Mouse (Mus musculus) intestine, embryonic 16.5 days (tissue): Measurements from ENCODE around the gene Acss3. TPM values are rescaled to one million over a fixed set of nuclear protein-coding genes. Genes with fewer than 3 reads are reported as not detected.

ENCODE experiments used
- ATAC-seq: fragments of 200-750 bp; cut with Nextera tagmentation; 2 replicates; pipeline ENCODE4 v1.8.0; 2017; ENCODE audit warnings: moderate TSS enrichment, moderate library complexity
- H3K27ac ChIP-seq: fragments of 300-500 bp; sonication (generic); 2 replicates; pipeline ENCODE4 v1.5.1; 2014; ENCODE audit warnings: mild to moderate bottlenecking, low read length
- H3K27me3 ChIP-seq: fragments of 300-500 bp; sonication (generic); replicated peaks from 2 replicates; pipeline ENCODE4 v1.6.1; 2014; ENCODE audit warnings: low read length, control low read depth, mixed read lengths; ENCODE audit not compliant: control insufficient read depth, insufficient read depth
- H3K36me3 ChIP-seq: fragments of 300-500 bp; sonication (generic); 2 replicates; pipeline ENCODE4 v1.6.1; 2014; ENCODE audit warnings: low read length, control low read depth; ENCODE audit not compliant: control insufficient read depth, insufficient read depth
- H3K4me1 ChIP-seq: fragments of 300-500 bp; sonication (generic); 2 replicates; pipeline ENCODE4 v1.6.1; 2014; ENCODE audit warnings: low read length, control low read depth, mixed read lengths; ENCODE audit not compliant: control insufficient read depth, insufficient read depth
- H3K4me2 ChIP-seq: fragments of 300-500 bp; sonication (generic); 2 replicates; pipeline ENCODE4 v1.6.1; 2014; ENCODE audit warnings: low read depth, low read length, control low read depth
- H3K4me3 ChIP-seq: fragments of 300-500 bp; sonication (generic); 2 replicates; pipeline ENCODE4 v1.5.1; 2014; ENCODE audit warnings: mild to moderate bottlenecking, low read length
- H3K9ac ChIP-seq: fragments of 300-500 bp; sonication (generic); 2 replicates; pipeline ENCODE4 v1.6.1; 2014; ENCODE audit warnings: low read depth, low read length
- H3K9me3 ChIP-seq: fragments of 300-500 bp; sonication (generic); 2 replicates; pipeline ENCODE4 v1.6.1; 2016; ENCODE audit warnings: low read length, control low read depth; ENCODE audit not compliant: control insufficient read depth
- WGBS: fragments of 180-500 bp; shearing (Covaris S2); extraction: QIAGEN DNeasy Blood & Tissue Kit; methylation state at CpG from one replicate; pipeline ENCODE4 v1.1.7; 2014; 5-methylcytosine and 5-hydroxymethylcytosine counted together
- polyA plus RNA-seq: library from polyadenylated mRNA; unstranded; fragments of >200 nt; fragmentation: Nextera tagmentation; extraction: Ambion mirVana; gene quantifications from 2 replicates; pipeline ENCODE4 v1.2.1, GENCODE M21; 2015

Gene Acss3
- polyA plus RNA-seq, 1 experiment from 2014 or later, result 1.1 TPM

GRCm38 (mm10) chr10:107116709-107117267 lies 6.7 kb downstream of the Acss3 start:
- H3K4me2 ChIP-seq, result no peak overlapping the region
- H3K27ac ChIP-seq, result no peak overlapping the region
- no peaks in the 10 kb centered on the region for H3K4me1 ChIP-seq
- WGBS, result 64% methylated on average over 4 of the region's 4 CpGs
- H3K4me3 ChIP-seq, result no peak overlapping the region
- no peaks in the 10 kb centered on the region for H3K9me3 ChIP-seq
- no peaks in the 10 kb centered on the region for H3K36me3 ChIP-seq
- no peak for ATAC-seq
- H3K27me3 ChIP-seq, result no peaks in the 10 kb centered on the region
- no peak overlapping the region for H3K9ac ChIP-seq

- Histone ChIP-seq H3K4me3 (no peak overlapping the region), H3K27me3 (no peaks in the 10 kb centered on the region), H3K27ac (no peak overlapping the region), H3K9me3 (no peaks in the 10 kb centered on the region), H3K4me2 (no peak overlapping the region), H3K36me3 (no peaks in the 10 kb centered on the region), H3K9ac (no peak overlapping the region), H3K4me1 (no peaks in the 10 kb centered on the region)
- 24% methylated on average over 1 of the region's 1 CpGs for WGBS
- ATAC-seq, result no peak
These were observed 7.4 kb downstream of the Acss3 start for GRCm38 (mm10) chr10:107115930-107116642.

- no peak overlapping the region for H3K4me2 ChIP-seq
- H3K27ac ChIP-seq, result no peak overlapping the region
- no peak overlapping the region for H3K9ac ChIP-seq
- no peak overlapping the region for H3K4me3 ChIP-seq
- ATAC-seq, result no peak
- 47% methylated on average over 1 of the region's 1 CpGs for WGBS
- H3K27me3 ChIP-seq, result no peaks in the 10 kb centered on the region
- H3K4me1 ChIP-seq, result no peaks in the 10 kb centered on the region
- H3K9me3 ChIP-seq, result no peaks in the 10 kb centered on the region
- H3K36me3 ChIP-seq, result no peaks in the 10 kb centered on the region
These were observed 8.3 kb downstream of the Acss3 start for GRCm38 (mm10) chr10:107115121-107115520.

- Histone ChIP-seq H3K27ac (no peak overlapping the region), H3K27me3 (no peaks in the 10 kb centered on the region), H3K9me3 (no peaks in the 10 kb centered on the region), H3K4me2 (no peak overlapping the region), H3K36me3 (no peaks in the 10 kb centered on the region), H3K9ac (no peak overlapping the region), H3K4me3 (no peak overlapping the region), H3K4me1 (no peaks in the 10 kb centered on the region)
- WGBS, result 69% methylated on average over 3 of the region's 3 CpGs
- no peak for ATAC-seq
These were observed 29.0 kb downstream of the Acss3 start for GRCm38 (mm10) chr10:107094452-107094851.

- WGBS, result 65% methylated on average over 4 of the region's 4 CpGs
- no peak for ATAC-seq
- no peak overlapping the region for H3K9ac ChIP-seq
- no peak overlapping the region for H3K4me3 ChIP-seq
- H3K36me3 ChIP-seq, result no peaks in the 10 kb centered on the region
- no peaks in the 10 kb centered on the region for H3K27me3 ChIP-seq
- no peak overlapping the region for H3K4me2 ChIP-seq
- H3K27ac ChIP-seq, result no peak overlapping the region
- H3K4me1 ChIP-seq, result no peaks in the 10 kb centered on the region
- H3K9me3 ChIP-seq, result no peaks in the 10 kb centered on the region
These were observed 69.4 kb downstream of the Acss3 start for GRCm38 (mm10) chr10:107053846-107054624.

GRCm38 (mm10) chr10:107050489-107050888 lies 73.0 kb downstream of the Acss3 start:
- Histone ChIP-seq H3K4me1 (no peaks in the 10 kb centered on the region), H3K27ac (no peak overlapping the region), H3K9me3 (no peaks in the 10 kb centered on the region), H3K4me2 (no peak overlapping the region), H3K4me3 (no peak overlapping the region), H3K27me3 (no peaks in the 10 kb centered on the region), H3K9ac (no peak overlapping the region), H3K36me3 (no peaks in the 10 kb centered on the region)
- 62% methylated on average over 2 of the region's 2 CpGs for WGBS
- ATAC-seq, result no peak

- no peaks in the 10 kb centered on the region for H3K9me3 ChIP-seq
- 85% methylated on average over 1 of the region's 1 CpGs for WGBS
- H3K9ac ChIP-seq, result no peak overlapping the region
- no peak overlapping the region for H3K4me2 ChIP-seq
- H3K4me3 ChIP-seq, result no peak overlapping the region
- no peaks in the 10 kb centered on the region for H3K4me1 ChIP-seq
- H3K27ac ChIP-seq, result no peak overlapping the region
- no peaks in the 10 kb centered on the region for H3K27me3 ChIP-seq
- H3K36me3 ChIP-seq, result no peaks in the 10 kb centered on the region
- no peak for ATAC-seq
These were observed 80.8 kb downstream of the Acss3 start for GRCm38 (mm10) chr10:107042656-107043055.

- Histone ChIP-seq H3K27ac (no peak overlapping the region), H3K27me3 (no peaks in the 10 kb centered on the region), H3K4me3 (no peak overlapping the region), H3K4me2 (no peak overlapping the region), H3K9ac (no peak overlapping the region), H3K9me3 (no peaks in the 10 kb centered on the region), H3K4me1 (no peaks in the 10 kb centered on the region), H3K36me3 (no peaks in the 10 kb centered on the region)
- ATAC-seq, result no peak
- WGBS, result 75% methylated on average over 2 of the region's 2 CpGs
These were observed 82.6 kb downstream of the Acss3 start for GRCm38 (mm10) chr10:107040837-107041236.

- H3K27me3 ChIP-seq, result no peaks in the 10 kb centered on the region
- H3K4me3 ChIP-seq, result no peak overlapping the region
- ATAC-seq, result no peak
- 77% methylated on average over 6 of the region's 6 CpGs for WGBS
- H3K4me1 ChIP-seq, result no peaks in the 10 kb centered on the region
- H3K4me2 ChIP-seq, result no peak overlapping the region
- H3K27ac ChIP-seq, result no peak overlapping the region
- no peaks in the 10 kb centered on the region for H3K9me3 ChIP-seq
- H3K9ac ChIP-seq, result no peak overlapping the region
- H3K36me3 ChIP-seq, result no peaks in the 10 kb centered on the region
These were observed 83.1 kb downstream of the Acss3 start for GRCm38 (mm10) chr10:107040378-107040777.
